Mouse (Mus musculus) layer of hippocampus, adult 11-12 months (tissue): ENCODE measurements around the gene Mycbpap.

ENCODE experiments used
- DNase-seq: peaks from one replicate; pipeline ENCODE4 v3.0.0; 2022; ENCODE audit warnings: low spot score

Gene Mycbpap

DNA sequence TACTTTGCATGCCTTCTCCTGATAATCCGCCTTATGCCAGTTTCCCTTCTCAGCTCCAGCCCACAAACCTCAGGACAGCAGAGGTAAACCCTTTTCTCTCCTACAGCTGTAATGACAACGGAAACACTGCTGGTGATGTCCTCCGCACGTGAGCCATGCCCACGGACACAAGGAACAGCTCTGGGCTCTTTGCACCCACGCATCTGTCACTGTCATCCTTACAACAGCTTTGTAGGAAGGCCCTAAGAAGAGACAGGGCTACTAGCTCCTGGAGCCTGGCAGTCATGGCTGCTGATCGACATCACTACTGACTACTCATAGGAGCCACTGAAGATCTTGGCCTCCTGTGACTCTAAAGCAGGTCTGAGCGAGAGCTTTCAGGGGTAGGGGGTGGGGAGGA lies 11.6 kb upstream of the Mycbpap start:
- DNase-seq: no peak

DNA sequence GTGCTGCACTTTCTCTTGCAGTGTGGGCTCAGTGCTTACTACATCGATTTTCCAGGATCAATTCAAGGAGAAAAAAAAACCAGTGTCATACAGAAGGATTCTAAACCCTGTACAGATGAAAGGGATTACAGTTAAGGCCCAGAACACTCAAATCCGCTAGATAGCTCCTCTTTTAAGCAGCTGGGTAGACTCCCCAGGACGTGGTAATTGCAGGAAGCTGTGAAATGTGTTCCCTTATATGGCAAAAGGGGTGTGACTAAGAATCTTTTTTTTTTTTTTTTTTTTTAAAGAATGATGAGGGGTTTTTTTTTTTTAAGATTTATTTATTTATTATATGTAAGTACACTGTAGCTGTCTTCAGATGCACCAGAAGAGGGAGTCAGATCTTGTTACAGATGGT lies 7.3 kb upstream of the Mycbpap start:
- no peak for DNase-seq

DNA sequence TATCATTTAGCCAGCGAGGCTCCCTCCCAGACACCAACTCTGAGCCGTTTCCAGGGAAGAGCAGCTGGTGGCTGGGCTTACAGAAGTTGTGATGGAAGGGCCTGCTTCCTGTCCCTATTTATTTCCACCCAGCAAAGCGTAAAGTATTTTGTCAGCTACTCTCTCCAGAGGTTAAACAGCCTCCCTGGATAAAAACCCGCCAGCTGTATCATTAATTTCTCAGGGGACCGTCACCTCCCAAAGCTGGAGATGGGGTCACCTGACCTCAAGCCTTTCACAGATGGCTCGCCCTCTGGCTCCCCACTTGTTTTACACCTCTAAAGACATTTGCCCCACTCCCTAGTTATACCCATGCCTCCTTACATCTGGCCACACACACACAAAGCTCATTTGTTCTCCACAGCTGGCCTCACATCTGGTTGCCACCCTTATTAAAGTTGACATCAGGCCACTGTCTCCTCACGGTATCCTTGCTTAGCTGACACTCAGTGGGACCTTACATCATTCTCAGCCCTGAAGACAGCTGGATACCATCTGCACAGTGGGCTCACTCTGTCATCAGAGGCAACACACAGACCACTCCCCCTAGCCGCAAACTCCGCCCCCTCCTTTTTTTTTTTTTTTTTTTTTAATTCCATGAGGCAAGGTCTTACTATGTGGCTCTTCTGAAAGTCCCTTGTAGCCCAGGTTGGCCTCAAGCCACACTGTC lies 4.8 kb upstream of the Mycbpap start:
- no peak for DNase-seq

DNA sequence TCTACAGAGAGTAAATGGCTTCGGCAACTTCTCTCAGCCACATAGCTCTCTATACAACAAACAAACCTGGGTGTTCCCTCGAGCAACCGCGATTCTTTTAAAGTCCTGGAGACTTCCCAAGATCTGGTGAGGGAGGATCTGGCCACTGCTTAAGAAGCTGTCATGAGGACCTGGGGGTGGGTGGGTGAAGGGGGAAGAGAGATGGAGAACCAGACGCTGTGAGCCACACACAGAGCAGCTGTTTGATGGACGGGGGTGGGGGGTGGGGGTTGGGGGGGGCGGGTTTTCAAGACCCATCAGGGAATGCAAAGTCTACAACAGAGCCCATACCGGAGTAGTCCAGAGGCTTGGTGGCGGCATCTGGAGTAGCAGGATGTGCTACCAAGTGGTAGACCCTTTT lies 8.1 kb downstream of the Mycbpap start:
- no peak for DNase-seq

DNA sequence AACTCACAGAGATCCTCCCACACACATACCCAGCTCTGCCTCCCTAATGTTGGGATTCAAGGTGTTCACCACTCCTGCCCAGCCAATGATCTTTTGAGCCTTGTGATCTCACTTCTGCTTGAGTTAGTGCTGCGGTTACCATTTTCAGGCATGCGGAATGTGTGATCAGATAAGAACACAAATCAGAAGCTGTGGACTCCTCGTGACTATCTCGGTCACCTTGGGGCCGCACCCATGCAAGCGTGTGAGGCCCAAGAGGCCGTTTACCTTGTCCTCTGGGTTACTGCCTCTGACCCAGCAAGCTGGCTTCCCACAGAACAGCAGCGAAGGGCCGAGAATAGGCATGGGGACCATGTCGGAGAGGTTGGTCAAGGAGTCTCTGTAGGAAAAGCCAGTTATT lies 12.6 kb downstream of the Mycbpap start:
- DNase-seq: no peak

DNA sequence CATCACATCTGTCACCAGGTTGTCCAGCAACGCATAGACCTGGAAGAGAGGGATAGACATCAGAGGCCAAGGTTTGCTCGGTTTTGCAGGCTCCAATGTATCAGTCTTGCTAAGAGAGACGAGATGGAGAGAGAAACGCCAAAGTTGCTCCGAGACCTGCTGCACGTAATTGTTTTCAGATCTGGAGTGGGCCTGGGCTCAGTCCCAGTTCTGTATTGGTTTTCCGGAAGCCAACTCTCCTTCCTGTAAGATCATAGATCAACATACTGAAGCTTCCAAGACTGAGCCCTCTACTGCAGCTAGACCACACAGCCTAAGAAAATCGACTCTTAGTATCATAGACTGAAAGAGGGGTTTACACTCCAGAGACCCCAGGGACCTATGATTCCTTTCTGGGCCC lies 20.1 kb downstream of the Mycbpap start:
- no peak for DNase-seq

DNA sequence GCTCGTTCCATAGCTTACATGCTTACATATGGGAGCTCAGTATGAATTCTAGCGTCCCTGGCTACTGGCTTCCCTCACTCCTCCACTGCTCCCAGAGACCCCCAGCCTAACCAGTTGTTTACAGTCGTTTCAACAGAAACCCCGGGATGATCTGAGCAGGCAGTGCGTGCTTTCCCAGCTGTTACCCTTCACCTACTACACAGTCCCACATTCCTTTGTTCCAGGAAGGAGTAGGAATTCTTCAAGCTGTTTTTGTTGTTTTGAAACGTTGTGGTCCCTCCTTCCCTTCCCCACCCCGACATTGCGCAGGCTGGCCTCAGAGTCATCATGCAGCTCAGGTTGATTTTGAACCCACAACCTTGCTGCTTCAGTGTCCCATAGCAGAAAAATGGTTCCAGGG lies 21.2 kb downstream of the Mycbpap start:
- DNase-seq: no peak

DNA sequence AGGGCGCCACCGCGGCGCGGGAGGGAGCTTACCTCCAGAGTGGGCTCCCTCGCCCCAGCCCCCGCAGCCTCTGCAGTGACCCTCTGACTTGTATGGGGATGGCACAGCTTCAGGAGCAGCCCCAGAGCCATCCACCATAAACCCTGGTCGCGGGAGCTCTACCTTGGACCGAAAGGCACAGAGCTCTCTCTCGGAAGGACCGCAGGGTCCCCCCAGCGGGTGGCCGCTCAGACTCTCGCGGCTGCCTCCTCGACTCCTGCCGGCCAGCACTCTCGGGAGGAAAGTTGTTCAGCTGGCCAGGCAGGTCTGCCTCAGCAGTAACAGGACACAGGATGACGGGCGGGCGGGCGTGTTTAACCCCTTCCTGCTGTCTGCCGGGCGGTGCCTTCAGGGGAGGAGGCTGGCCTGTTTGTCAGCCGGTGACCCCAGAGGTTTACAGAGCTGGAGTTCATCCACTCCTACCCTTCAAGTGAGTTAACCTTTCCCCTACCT lies 21.8 kb downstream of the Mycbpap start, which contains the start of gene Epn3:
Epn3 (minus strand) TSS at position 314 of the 492 bp plus-strand sequence.
- DNase-seq: no peak

DNA sequence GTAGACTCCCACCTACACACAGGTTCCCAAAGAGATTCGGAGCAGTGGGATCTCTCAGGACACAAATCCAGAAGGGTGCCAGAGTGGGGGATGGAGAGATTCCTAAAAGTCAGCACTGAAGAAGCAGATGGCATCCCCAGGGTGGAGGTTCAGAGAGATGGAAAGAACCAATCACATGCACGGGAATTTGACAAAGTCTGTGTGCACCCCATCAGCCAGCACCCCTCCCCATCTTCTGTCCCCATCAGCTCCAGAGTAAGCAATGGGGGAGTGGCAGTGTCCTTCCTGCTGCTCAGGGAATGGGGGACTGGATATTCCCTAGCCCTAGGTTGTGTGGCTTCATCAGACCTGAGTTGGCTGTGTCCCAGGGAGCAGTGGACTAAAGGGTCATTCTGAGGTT lies 22.5 kb downstream of the Mycbpap start:
- peak; percentile 44 for DNase-seq

DNA sequence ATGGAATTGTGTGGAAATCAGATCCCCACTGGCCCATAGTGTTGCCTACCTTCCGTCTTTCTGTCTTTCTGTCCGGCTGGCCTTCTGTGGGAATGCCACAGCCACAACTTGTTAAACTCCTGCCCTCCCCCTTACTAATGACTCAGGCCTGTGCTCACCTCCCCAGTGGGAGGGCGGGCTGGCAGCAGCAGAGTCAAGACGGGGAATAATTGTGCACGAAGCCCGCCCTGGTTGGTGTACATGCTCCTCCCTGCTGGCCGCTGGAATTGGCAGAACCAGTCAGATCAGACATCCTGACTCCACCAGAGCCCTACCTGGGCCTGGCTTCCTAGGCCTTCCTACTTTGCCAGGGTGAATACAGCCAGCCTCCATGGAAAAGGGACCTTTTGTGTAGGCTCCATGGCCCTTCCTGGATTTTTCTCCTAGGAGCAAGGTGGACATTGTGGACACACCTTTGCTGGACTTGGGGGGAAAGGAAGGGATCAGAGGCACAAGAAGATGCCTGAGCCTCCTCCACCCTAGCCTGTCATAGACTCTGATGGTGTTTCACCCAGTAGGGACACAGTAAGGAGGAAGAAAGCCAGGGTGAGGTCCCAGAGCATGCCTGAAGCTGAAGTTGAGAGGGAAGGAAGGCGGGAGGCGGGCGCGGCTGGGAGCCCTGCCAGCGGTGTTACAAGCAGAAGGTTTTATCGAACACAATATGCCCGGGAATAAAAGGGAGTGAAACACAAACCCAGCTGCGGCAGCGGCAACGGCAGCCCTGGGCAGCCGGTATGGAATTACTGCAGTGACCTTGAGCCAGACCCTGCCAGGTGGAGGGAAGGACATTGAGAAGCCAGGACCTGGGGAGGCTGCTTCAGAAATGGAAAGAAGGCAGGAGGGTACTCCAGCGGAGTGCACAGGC lies 23.2 kb downstream of the Mycbpap start:
- DNase-seq: peak; percentile 63

DNA sequence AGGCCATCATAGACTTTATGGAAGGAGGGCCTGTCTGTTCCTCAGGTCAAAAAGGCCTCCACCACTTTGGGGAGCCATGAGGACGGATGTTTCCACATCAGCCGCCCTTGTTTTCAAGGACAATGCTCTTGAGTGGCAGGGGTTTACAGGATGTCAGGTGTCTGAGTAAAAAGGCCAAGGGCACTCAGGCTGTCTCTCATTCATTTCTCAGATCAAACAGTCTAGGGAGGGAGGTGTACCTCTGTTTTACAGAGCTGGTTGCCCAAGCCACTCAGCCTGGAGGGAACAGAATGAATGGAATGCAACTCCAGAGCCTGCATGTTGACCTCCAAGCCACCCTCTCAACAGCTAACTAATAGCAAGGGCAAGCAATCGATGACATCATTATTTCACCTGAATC lies 26.1 kb downstream of the Mycbpap start:
- DNase-seq: no peak

DNA sequence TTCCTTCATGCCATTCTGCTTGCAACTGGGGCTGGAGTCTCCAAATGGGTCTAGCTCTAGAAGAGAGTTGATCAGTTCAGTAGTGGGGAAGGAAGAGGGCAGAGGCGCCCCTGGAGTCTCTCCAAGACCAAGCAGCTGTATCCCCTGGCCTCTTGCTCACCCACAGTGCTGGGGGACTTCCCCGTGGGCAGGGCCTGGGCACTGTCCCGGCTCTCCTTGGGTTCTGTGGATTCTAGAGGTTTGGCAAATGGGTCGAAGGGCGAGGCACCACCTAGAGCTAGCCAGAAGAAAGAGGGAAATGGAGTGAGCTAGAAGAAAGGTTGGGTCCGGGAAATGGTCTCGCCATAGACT lies 29.8 kb downstream of the Mycbpap start:
- DNase-seq: no peak

DNA sequence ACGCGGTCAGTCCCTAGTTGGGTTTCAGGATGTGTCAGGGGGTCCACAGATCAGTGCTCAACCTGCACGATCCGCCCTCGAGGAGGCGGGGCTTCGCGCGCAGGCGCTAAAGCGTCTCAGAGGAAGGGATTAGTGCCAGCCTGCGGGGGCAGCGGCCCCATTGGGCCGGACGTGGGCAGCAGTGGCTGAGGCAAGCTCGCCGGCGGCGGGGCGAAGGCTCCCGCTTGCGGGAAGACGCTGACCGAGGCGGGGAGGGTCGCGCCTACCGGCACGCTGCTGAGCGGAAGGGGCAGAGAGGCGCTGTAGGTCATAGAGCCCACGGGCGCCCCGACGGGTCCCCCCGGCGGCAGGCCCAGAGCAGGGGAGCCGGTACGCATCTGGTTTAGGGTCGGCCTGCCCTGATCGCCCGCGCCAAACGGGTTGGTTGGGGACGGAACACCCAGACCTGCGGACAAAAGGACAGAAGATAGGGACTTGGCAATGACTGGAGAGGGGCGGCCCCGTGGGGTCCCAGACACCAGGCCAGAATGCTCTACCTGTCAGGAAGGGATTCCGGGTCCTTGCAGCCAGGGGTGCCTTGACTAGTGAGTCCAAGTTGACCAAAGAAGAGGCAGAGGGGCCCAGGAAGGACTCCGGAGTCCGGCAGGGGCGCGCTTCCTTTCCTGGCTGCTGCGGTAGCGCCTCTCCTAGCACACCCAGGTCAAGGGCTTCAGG lies 30.4 kb downstream of the Mycbpap start:
- DNase-seq: peak; percentile 35

DNA sequence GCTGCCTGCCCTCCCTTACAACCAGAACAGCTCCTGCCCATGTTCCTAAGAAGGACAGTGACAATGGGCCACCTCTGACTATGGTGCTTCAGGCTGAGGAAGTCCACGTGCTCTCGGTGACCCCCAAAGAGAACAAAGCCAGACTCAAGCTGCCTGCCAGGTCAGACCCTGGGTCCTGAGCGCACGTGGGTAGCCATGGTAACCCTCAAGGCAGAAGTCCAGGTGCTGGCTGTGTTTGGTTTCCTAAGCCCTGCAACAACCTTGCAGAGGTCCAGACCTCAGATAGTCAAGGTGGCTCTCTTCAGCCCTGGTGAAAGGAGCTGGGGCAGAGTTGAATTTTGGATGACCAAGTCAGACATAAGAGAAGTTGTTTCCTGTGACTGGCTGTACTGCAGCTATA lies 31.8 kb downstream of the Mycbpap start:
- no peak for DNase-seq

DNA sequence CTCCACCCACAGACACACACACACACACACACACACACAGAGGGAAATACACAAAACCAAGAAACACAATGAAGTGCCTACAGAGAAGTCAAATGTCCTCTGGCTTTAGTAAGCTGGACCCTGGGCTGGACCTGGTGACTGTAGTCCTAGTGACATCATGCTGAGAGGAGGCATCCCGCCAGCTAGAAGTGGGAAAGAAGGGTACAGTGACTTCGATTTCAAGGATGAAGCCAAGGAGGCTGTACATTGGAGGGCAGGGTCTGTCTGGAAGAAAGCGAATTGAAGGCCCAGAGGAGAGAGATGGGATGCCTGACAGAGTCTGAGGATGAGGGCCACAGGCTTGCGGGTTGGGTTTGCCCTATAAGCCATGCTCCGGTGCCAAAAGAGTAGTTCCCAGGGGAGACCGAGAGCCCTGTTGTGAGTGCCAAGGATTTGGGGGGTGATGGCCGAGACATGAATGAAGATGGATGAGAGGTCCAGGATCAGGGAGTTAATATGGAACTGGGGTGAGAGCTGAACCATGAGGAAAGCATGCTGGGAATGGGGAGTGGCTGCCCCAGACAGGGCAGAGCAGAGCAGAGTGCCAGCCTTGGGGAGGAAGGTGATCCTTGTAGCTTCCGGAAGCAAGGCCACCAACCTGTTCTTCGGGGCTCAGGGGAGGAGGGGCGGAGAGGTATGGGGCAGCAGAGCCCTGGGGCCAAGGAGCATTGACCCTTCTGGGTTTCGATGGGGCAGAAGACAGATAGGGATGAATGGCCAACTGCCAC lies 32.6 kb downstream of the Mycbpap start:
- no peak for DNase-seq

DNA sequence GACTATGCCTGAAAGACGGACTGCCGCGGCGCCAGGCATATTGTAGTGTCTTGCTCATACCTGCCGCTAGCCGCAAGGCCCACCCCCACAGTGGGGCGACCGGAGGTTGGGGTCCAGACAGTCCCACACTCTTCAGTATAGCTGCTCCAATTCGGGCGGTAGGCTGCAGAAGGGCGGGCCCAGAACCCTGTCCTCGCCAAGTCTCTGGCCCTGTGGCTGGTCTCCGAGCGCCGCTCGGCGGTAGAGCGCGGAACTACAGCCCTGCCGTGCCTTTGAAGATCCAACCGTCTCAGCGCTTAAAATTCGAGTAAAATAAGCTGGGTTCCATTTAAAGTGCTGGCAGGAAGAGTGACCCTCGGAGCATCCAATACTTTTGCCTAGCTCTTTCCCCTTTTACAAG lies 35.5 kb downstream of the Mycbpap start, which contains the start of gene Spata20:
Spata20 (minus strand) TSS at position 179 of the 400 bp plus-strand sequence.
- peak; percentile 92 for DNase-seq

DNA sequence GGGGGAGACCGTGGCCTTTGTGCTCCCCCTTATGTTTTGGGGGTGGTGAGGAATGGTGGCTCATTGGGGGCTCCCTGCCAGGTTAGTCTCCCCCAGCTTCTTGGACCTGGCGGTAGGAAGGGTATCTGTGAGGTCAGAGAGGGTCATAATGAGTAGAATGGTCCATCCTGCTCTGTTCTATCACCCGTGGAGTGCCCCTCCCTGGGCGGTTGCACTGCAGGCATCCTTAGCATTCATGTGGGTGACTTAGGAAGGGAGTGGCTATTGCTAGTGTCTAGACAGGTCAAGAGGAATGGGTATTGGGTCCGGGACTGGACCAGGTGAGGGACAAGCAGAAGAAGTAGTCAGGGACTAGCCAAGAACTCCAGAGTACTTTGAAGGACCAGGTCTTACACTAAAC lies 36.3 kb downstream of the Mycbpap start:
- no peak for DNase-seq

DNA sequence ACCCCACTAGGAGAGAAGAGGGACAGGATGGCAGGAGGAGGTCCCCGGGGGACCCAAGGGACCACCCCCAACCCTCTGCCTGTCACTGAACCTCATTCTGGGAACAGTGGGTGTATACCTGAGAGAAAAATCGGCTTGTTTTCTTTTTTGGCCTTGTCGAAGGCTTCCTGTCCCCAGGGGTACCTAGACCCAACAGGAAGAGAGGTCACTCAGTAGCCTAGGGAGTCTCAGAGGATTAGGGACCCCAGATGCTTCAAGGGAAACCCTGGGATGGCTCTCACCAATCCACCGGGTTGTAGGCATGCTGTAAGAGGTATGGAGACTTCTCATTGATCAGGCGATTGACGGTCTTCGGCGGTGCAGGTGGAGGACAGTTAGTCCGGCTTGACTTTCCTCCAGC lies 36.9 kb downstream of the Mycbpap start:
- no peak for DNase-seq

DNA sequence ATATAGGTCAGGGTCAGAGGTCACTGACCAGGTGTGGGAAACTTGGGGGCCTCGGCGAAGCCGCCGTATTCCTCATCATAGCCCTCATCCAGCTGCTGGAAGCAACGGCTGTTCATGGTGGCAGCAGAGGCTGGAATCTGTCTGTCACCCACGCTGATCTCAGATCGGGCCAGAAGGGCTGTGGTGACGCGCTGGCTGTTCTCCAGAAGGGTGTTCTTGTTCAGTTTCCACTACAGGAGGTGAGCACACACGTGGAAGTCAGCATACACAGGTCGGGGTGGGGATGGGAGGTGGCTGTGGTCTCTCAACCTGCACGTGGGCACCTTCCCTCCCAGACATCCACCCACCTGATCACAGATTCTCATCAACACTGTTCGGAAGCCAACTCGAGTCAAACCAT lies 37.6 kb downstream of the Mycbpap start:
- no peak for DNase-seq

DNA sequence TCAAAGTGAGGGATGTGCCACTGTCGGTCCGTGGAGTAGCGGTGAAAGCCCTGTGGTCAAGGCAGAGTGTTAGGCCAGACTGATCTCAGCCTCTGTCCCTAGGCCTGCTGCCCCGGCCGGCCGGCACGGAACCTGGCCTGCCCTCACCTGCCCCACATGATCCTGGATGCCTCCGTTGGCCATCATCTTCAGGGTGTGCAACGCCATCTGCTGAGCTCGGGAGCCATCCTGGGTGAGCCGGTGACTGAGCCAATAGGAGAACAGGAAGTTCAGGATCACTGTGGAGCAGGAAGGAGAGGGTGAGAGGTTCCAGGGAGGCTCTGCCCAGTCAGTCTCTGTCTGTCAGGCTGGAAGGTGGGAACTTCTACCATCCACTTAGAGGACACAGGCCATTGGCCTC lies 38.1 kb downstream of the Mycbpap start:
- DNase-seq: no peak

DNA sequence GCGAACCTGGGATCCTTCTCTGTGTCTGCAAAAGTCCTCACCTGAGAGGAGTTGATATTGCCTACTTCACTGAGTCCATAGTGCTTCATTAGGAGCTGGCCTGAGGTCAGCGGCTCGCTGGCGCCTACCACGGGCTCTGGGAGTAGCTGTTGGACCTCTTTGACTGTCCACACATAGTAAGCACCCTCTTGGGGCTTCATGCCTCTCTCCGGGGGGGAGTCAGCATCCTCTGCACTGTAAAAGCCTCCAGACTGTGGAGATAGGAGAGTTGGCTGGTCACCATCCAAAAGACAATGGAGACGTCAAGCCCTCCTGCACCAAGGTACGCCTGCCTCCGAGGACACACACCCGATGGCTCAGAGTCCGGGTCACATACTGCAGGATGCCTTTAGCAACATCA lies 38.8 kb downstream of the Mycbpap start:
- no peak for DNase-seq

DNA sequence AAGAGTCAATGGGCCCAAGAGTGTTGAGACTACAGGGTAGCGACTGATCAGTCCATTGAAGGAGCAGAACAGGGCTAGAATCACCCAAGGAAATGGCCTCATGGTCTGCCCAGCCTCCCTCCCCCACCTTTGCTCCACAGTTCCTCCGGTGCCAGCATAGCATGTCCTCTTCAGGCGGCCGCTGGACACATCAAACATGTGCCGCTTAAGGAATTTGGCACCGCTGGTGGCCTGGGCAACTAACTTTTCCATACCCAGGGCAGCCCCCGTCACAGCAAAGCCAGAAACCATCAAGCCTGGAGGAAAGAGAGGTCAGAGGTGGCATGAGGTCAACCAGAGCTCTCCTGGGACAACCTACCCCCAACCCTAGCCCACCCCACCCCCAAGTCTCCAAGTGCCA lies 39.6 kb downstream of the Mycbpap start:
- no peak for DNase-seq
